Mouse (Mus musculus) midbrain, embryonic 11.5 days (tissue): ENCODE data around the gene Pde1b. TPM values are rescaled to one million over a fixed set of nuclear protein-coding genes. Genes with fewer than 3 reads are reported as not detected.

Source experiments
- ATAC-seq: fragments of 200-750 bp; cut with Nextera tagmentation; 2 replicates; pipeline ENCODE4 v1.8.0; 2017; ENCODE audit warnings: moderate TSS enrichment, moderate library complexity; ENCODE audit not compliant: low FRiP score
- DNase-seq: peaks from one replicate; pipeline ENCODE4 v3.0.0; 2015; ENCODE audit warnings: low spot score; ENCODE audit errors: missing footprints
- H3K27ac ChIP-seq: fragments of 300-500 bp; sonication (generic); 2 replicates; pipeline ENCODE4 v1.5.1; 2014; ENCODE audit warnings: low read depth, low read length
- H3K27me3 ChIP-seq: fragments of 300-500 bp; sonication (generic); 2 replicates; pipeline ENCODE4 v1.6.1; 2014; ENCODE audit warnings: mild to moderate bottlenecking, low read length, moderate library complexity, mixed read lengths; ENCODE audit not compliant: control insufficient read depth, insufficient read depth
- H3K36me3 ChIP-seq: fragments of 300-500 bp; sonication (generic); 2 replicates; pipeline ENCODE4 v1.6.1; 2014; ENCODE audit warnings: mild to moderate bottlenecking, low read length, moderate library complexity, mixed read lengths; ENCODE audit not compliant: control insufficient read depth, insufficient read depth
- H3K4me1 ChIP-seq: fragments of 300-500 bp; sonication (generic); 2 replicates; pipeline ENCODE4 v1.6.1; 2014; ENCODE audit warnings: low read length; ENCODE audit not compliant: control insufficient read depth, insufficient read depth
- H3K4me2 ChIP-seq: fragments of 300-500 bp; sonication (generic); 2 replicates; pipeline ENCODE4 v1.6.1; 2014; ENCODE audit warnings: mild to moderate bottlenecking, moderate library complexity
- H3K4me3 ChIP-seq: fragments of 300-500 bp; sonication (generic); 2 replicates; pipeline ENCODE4 v1.5.1; 2014; ENCODE audit warnings: low read depth, low read length
- H3K9ac ChIP-seq: fragments of 300-500 bp; sonication (generic); 2 replicates; pipeline ENCODE4 v1.6.1; 2014; ENCODE audit warnings: low read length
- H3K9me3 ChIP-seq: fragments of 300-500 bp; sonication (generic); 2 replicates; pipeline ENCODE4 v1.6.1; 2016; ENCODE audit warnings: low read length; ENCODE audit not compliant: control insufficient read depth
- WGBS: fragments of 180-500 bp; shearing (Covaris S2); extraction: QIAGEN DNeasy Blood & Tissue Kit; methylation state at CpG from one replicate; pipeline ENCODE4 v1.1.7; 2014; 5-methylcytosine and 5-hydroxymethylcytosine counted together
- polyA plus RNA-seq: library from polyadenylated mRNA; unstranded; fragments of >200 nt; fragmentation: Nextera tagmentation; extraction: Ambion mirVana; gene quantifications from 2 replicates; pipeline ENCODE4 v1.2.1, GENCODE M21; 2014

Gene Pde1b
- polyA plus RNA-seq, 1 experiment from 2014 or later, result 35.6 TPM

- Histone ChIP-seq H3K27ac (no peak overlapping the region), H3K4me3 (no peak overlapping the region), H3K27me3 (no peaks in the 10 kb centered on the region), H3K4me2 (no peak overlapping the region), H3K4me1 (no peaks in the 10 kb centered on the region), H3K36me3 (no peaks in the 10 kb centered on the region), H3K9ac (no peak overlapping the region), H3K9me3 (no peaks in the 10 kb centered on the region)
- ATAC-seq, result no peak
- DNase-seq, result no peak
- WGBS, result 64% methylated on average over 1 of the region's 1 CpGs
Measured at GRCm38 (mm10) chr15:103479080-103479606, 23.7 kb upstream of the Pde1b start.

GRCm38 (mm10) chr15:103480129-103480528, 22.7 kb upstream of the Pde1b start:
- 87% methylated on average over 2 of the region's 2 CpGs for WGBS
- ATAC-seq (no peak), DNase-seq (no peak)
- H3K4me3 ChIP-seq, result no peak overlapping the region
- H3K4me2 ChIP-seq, result no peak overlapping the region
- no peak overlapping the region for H3K9ac ChIP-seq
- H3K27ac ChIP-seq, result no peak overlapping the region
- no peaks in the 10 kb centered on the region for H3K9me3 ChIP-seq
- peaks cover 3% of the 10 kb centered on the region; the same call in 1 of the 2 replicates for H3K4me1 ChIP-seq
- H3K27me3 ChIP-seq, result no peaks in the 10 kb centered on the region
- no peaks in the 10 kb centered on the region for H3K36me3 ChIP-seq

- peaks cover 3% of the 10 kb centered on the region; the same call in 1 of the 2 replicates for H3K4me1 ChIP-seq
- H3K9me3 ChIP-seq, result no peaks in the 10 kb centered on the region
- H3K4me3 ChIP-seq, result no peak overlapping the region
- no peaks in the 10 kb centered on the region for H3K36me3 ChIP-seq
- peak; percentile 63 for ATAC-seq
- no peak overlapping the region for H3K27ac ChIP-seq
- WGBS, result 5% methylated on average over 1 of the region's 1 CpGs
- no peak overlapping the region for H3K9ac ChIP-seq
- no peak overlapping the region for H3K4me2 ChIP-seq
- peak; percentile 96 for DNase-seq
- no peaks in the 10 kb centered on the region for H3K27me3 ChIP-seq
Measured at GRCm38 (mm10) chr15:103482488-103482887, 20.3 kb upstream of the Pde1b start.

- no peak for ATAC-seq
- H3K27me3 ChIP-seq, result no peaks in the 10 kb centered on the region
- 45% methylated on average over 2 of the region's 2 CpGs for WGBS
- H3K36me3 ChIP-seq, result no peaks in the 10 kb centered on the region
- H3K4me3 ChIP-seq, result no peak overlapping the region
- H3K4me2 ChIP-seq, result no peak overlapping the region
- H3K9ac ChIP-seq, result no peak overlapping the region
- H3K27ac ChIP-seq, result no peak overlapping the region
- H3K9me3 ChIP-seq, result no peaks in the 10 kb centered on the region
- H3K4me1 ChIP-seq, result peaks cover 3% of the 10 kb centered on the region; the same call in 1 of the 2 replicates
- no peak for DNase-seq
Measured at GRCm38 (mm10) chr15:103484490-103484889, 18.3 kb upstream of the Pde1b start.

GRCm38 (mm10) chr15:103485106-103485505, 17.7 kb upstream of the Pde1b start:
- no peak overlapping the region for H3K27ac ChIP-seq
- no peak overlapping the region for H3K9ac ChIP-seq
- no peaks in the 10 kb centered on the region for H3K9me3 ChIP-seq
- H3K27me3 ChIP-seq, result no peaks in the 10 kb centered on the region
- H3K4me1 ChIP-seq, result peaks cover 3% of the 10 kb centered on the region; the same call in 1 of the 2 replicates
- H3K4me2 ChIP-seq, result no peak overlapping the region
- DNase-seq (no peak), ATAC-seq (no peak)
- no peaks in the 10 kb centered on the region for H3K36me3 ChIP-seq
- no peak overlapping the region for H3K4me3 ChIP-seq
- WGBS, result 66% methylated on average over 3 of the region's 3 CpGs

GRCm38 (mm10) chr15:103486658-103487057, 16.2 kb upstream of the Pde1b start:
- WGBS, result 79% methylated on average over 1 of the region's 1 CpGs
- ATAC-seq (no peak), DNase-seq (no peak)
- no peaks in the 10 kb centered on the region for H3K9me3 ChIP-seq
- H3K9ac ChIP-seq, result no peak overlapping the region; the same call in 1 of the 2 replicates
- no peak overlapping the region for H3K4me3 ChIP-seq
- no peak overlapping the region for H3K4me2 ChIP-seq
- no peaks in the 10 kb centered on the region for H3K36me3 ChIP-seq
- H3K27ac ChIP-seq, result no peak overlapping the region
- no peaks in the 10 kb centered on the region for H3K27me3 ChIP-seq
- H3K4me1 ChIP-seq, result peaks cover 3% of the 10 kb centered on the region; the same call in 1 of the 2 replicates

GRCm38 (mm10) chr15:103488336-103488735, 14.5 kb upstream of the Pde1b start:
- Histone ChIP-seq H3K4me1 (peaks cover 7% of the 10 kb centered on the region; the same call in 1 of the 2 replicates), H3K36me3 (no peaks in the 10 kb centered on the region), H3K4me3 (no peak overlapping the region), H3K27me3 (no peaks in the 10 kb centered on the region), H3K27ac (no peak overlapping the region), H3K9me3 (no peaks in the 10 kb centered on the region), H3K4me2 (no peak overlapping the region), H3K9ac (no peak overlapping the region)
- DNase-seq (no peak), ATAC-seq (no peak)
- WGBS, result 64% methylated on average over 4 of the region's 4 CpGs

- peak; percentile 69 for DNase-seq
- Histone ChIP-seq H3K36me3 (no peaks in the 10 kb centered on the region), H3K9ac (no peak overlapping the region), H3K4me1 (0 out of 2 replicates have a peak, but pooled peaks cover 5% of the 10 kb centered on the region), H3K4me3 (no peak overlapping the region), H3K9me3 (no peaks in the 10 kb centered on the region), H3K27ac (no peak overlapping the region), H3K4me2 (no peak overlapping the region), H3K27me3 (no peaks in the 10 kb centered on the region)
- WGBS, result 81% methylated on average over 10 of the region's 10 CpGs
- no peak for ATAC-seq
Measured at GRCm38 (mm10) chr15:103496204-103497140, 6.4 kb upstream of the Pde1b start.

GRCm38 (mm10) chr15:103498157-103498556, 4.7 kb upstream of the Pde1b start:
- H3K36me3 ChIP-seq, result no peaks in the 10 kb centered on the region
- no peak overlapping the region for H3K9ac ChIP-seq
- H3K27ac ChIP-seq, result no peak overlapping the region
- WGBS, result 35% methylated on average over 3 of the region's 3 CpGs
- H3K27me3 ChIP-seq, result no peaks in the 10 kb centered on the region
- no peaks in the 10 kb centered on the region; the same call in 1 of the 2 replicates for H3K4me1 ChIP-seq
- no peak overlapping the region for H3K4me2 ChIP-seq
- no peak for ATAC-seq
- no peaks in the 10 kb centered on the region for H3K9me3 ChIP-seq
- no peak overlapping the region for H3K4me3 ChIP-seq
- DNase-seq, result peak; percentile 77
